Mouse (Mus musculus): ENCODE measurements around the gene Catip. TPM values are rescaled to one million over a fixed set of nuclear protein-coding genes. Genes with fewer than 3 reads are reported as not detected.

The Catip gene
- total RNA-seq, 2 experiments from 2014 or later: not detected

GRCm38 (mm10) chr1:74400531-74400930, 38.6 kb downstream of the Catip start:
- DNase-seq: no peak

- DNase-seq: no peak
Measured at GRCm38 (mm10) chr1:74401015-74401702, 39.3 kb downstream of the Catip start.

GRCm38 (mm10) chr1:74404206-74404605, 42.3 kb downstream of the Catip start:
- DNase-seq: no peak

GRCm38 (mm10) chr1:74408589-74409504, 46.9 kb downstream of the Catip start, which contains the start of gene Vil1:
Vil1 (plus strand) TSS chr1:74409376.
- no peak for DNase-seq

- DNase-seq: no peak
Measured at GRCm38 (mm10) chr1:74411753-74412325, 49.9 kb downstream of the Catip start.

- DNase-seq: no peak
Measured at GRCm38 (mm10) chr1:74412711-74413110, 50.8 kb downstream of the Catip start.

- DNase-seq: peak; percentile 38
Measured at GRCm38 (mm10) chr1:74415143-74415542, 53.2 kb downstream of the Catip start.

Small RNA genes within 50 kb of the gene (microRNA-seq; reads per million reads assigned to microRNA genes)
- gene Mir26b (ENCODE audit: borderline replicate concordance in 2 of 2): 38,963 to 54,180 reads per million in 2 experiments

Other genes starting within 250 kb of the Catip start
- gene Tns1, start 237.7 kb upstream of the Catip start, total RNA-seq (2021): 100 to 1,000 TPM; 205 to 234 TPM
- under 1 TPM in 1 of 2 experiments, not detected in 1; 0.16 TPM for gene Rufy4, start 236.6 kb upstream of the Catip start, total RNA-seq (2021)
- not detected for gene Cxcr2, start 208.1 kb upstream of the Catip start, total RNA-seq (2021)
- gene Cxcr1, start 167.5 kb upstream of the Catip start, total RNA-seq (2021): not detected
- 10 to 100 TPM; 62.7 to 70.6 TPM for gene Arpc2, start 126.0 kb upstream of the Catip start, total RNA-seq (2021)
- gene Gpbar1, start 83.6 kb upstream of the Catip start, total RNA-seq (2021): not detected
- 10 to 100 TPM; 63.6 to 65.8 TPM for gene Aamp, start 77.4 kb upstream of the Catip start, total RNA-seq (2021)
- 10 to 100 TPM; 56.7 to 58.0 TPM for gene Pnkd, start 77.2 kb upstream of the Catip start, total RNA-seq (2021)
- 10 to 100 TPM; 28.5 to 36.6 TPM for gene Tmbim1, start 56.5 kb upstream of the Catip start, total RNA-seq (2021)
- 1 to 10 TPM; 2.9 to 3.2 TPM for gene Slc11a1, start 13.1 kb downstream of the Catip start, total RNA-seq (2021)
- 10 to 100 TPM; 82.7 to 82.9 TPM for gene Ctdsp1, start 29.4 kb downstream of the Catip start, total RNA-seq (2021)
- gene Vil1, start 47.3 kb downstream of the Catip start, total RNA-seq (2021): under 1 TPM in 1 of 2 experiments, not detected in 1; 0.13 TPM
- gene Cnot9, start 143.9 kb downstream of the Catip start, total RNA-seq (2021): 10 to 100 TPM; 12.3 to 12.5 TPM
- 10 to 100 TPM; 43.2 to 72.4 TPM for gene Plcd4, start 180.8 kb downstream of the Catip start, total RNA-seq (2021)
- gene Usp37, start 182.2 kb downstream of the Catip start, total RNA-seq (2021): 1 to 10 TPM; 6.8 to 8.3 TPM
- 10 to 100 TPM in 1 of 2 experiments, 1 to 10 TPM in 1; 9.3 to 10.1 TPM for gene Zfp142, start 226.1 kb downstream of the Catip start, total RNA-seq (2021)
- gene Bcs1l, start 226.2 kb downstream of the Catip start, total RNA-seq (2021): 10 to 100 TPM; 18.6 to 21.0 TPM
- gene Rnf25, start 239.3 kb downstream of the Catip start, total RNA-seq (2021): 10 to 100 TPM; 13.1 to 17.5 TPM
- under 1 TPM; 0.84 to 0.96 TPM for gene Stk36, start 239.3 kb downstream of the Catip start, total RNA-seq (2021)